Mouse (Mus musculus) ES-Bruce4 (cell line): ENCODE results near the gene Asic1.

ENCODE experiments used
- CTCF ChIP-seq: IDR thresholded peaks from one replicate; pipeline ENCODE4 v1.8.1; 2011; ENCODE audit warnings: low read depth, low read length
- EP300 ChIP-seq: IDR thresholded peaks from 2 replicates; pipeline ENCODE4 v1.6.1; 2011; ENCODE audit warnings: low read depth, low read length; ENCODE audit not compliant: insufficient read depth
- POLR2A ChIP-seq: IDR thresholded peaks from one replicate; pipeline ENCODE4 v1.8.1; 2011; ENCODE audit warnings: low read length; ENCODE audit not compliant: insufficient read depth

- TF ChIP-seq EP300 = peak; percentile 96
- no peak for TF ChIP-seq POLR2A
- TF ChIP-seq CTCF = no peak
Observed at GRCm38 (mm10) chr15:99704041-99704681, 34.0 kb downstream of the Asic1 start.
